Mouse (Mus musculus): ENCODE data around the gene S100a7a. TPM values are rescaled to one million over a fixed set of nuclear protein-coding genes. Genes with fewer than 3 reads are reported as not detected.

Gene S100a7a
- polyA plus RNA-seq, 1 experiment from 2014 or later = not detected

GRCm38 (mm10) chr3:90617586-90617985 lies 36.2 kb upstream of the S100a7a start:
- H3K4me3 ChIP-seq (ENCODE audit: low read depth, low read length) = no peak overlapping the region
- H3K9ac ChIP-seq (replicated peaks; ENCODE audit: low read length) = no peak overlapping the region
- H3K36me3 ChIP-seq (replicated peaks; ENCODE audit: control insufficient read depth, insufficient read depth, low read depth, low read length) = no peaks in the 10 kb centered on the region
- no peaks in the 10 kb centered on the region for H3K4me1 ChIP-seq (ENCODE audit: control insufficient read depth, insufficient read depth, low read length)
- DNase-seq (ENCODE audit: low spot score) (no peak), ATAC-seq (replicated peaks; ENCODE audit: insufficient number of reproducible peaks, low FRiP score, low TSS enrichment, low read depth) (no peak)
- H3K27ac ChIP-seq (replicated peaks; ENCODE audit: low read depth, low read length) = no peak overlapping the region
- no peak overlapping the region for H3K4me2 ChIP-seq (ENCODE audit: low read depth, low read length)
- H3K9me3 ChIP-seq (replicated peaks; ENCODE audit: control insufficient read depth, low read length) = no peaks in the 10 kb centered on the region
- 8% methylated on average over 1 of the region's 1 CpGs for WGBS
- no peaks in the 10 kb centered on the region for H3K27me3 ChIP-seq (ENCODE audit: control insufficient read depth, insufficient read depth, low read length)

DNA sequence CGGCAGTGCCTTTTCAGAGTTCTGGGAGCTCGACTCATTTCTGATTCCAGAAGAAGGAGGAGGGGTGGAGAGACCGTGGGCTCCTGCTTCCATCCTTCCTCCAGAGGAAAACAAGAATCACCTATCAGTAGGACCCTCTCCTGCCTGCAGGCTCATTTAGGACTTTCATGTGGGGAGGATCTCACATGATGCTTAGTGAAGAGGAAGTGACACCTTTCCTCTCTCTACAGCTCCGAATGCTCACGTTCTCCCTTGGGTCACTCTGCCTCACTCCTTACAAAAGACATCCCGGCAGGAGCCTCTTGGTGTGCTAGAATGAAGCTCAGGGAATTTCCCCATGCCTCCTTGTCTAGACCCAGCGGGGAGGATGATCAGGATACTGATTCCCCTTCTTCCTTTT lies 32.3 kb upstream of the S100a7a start:
- 53% methylated on average over 7 of the region's 7 CpGs for WGBS
- DNase-seq (ENCODE audit: low spot score) = no peak
- Histone ChIP-seq H3K4me3 (ENCODE audit: low read depth, low read length) (no peak overlapping the region), H3K27ac (replicated peaks; ENCODE audit: low read depth, low read length) (no peak overlapping the region), H3K36me3 (replicated peaks; ENCODE audit: control insufficient read depth, insufficient read depth, low read depth, low read length) (no peaks in the 10 kb centered on the region), H3K9me3 (replicated peaks; ENCODE audit: control insufficient read depth, low read length) (no peaks in the 10 kb centered on the region), H3K4me2 (ENCODE audit: low read depth, low read length) (no peak overlapping the region), H3K4me1 (ENCODE audit: control insufficient read depth, insufficient read depth, low read length) (no peaks in the 10 kb centered on the region), H3K27me3 (ENCODE audit: control insufficient read depth, insufficient read depth, low read length) (no peaks in the 10 kb centered on the region), H3K9ac (replicated peaks; ENCODE audit: low read length) (no peak overlapping the region)
- ATAC-seq (replicated peaks; ENCODE audit: insufficient number of reproducible peaks, low FRiP score, low TSS enrichment, low read depth) = no peak

DNA sequence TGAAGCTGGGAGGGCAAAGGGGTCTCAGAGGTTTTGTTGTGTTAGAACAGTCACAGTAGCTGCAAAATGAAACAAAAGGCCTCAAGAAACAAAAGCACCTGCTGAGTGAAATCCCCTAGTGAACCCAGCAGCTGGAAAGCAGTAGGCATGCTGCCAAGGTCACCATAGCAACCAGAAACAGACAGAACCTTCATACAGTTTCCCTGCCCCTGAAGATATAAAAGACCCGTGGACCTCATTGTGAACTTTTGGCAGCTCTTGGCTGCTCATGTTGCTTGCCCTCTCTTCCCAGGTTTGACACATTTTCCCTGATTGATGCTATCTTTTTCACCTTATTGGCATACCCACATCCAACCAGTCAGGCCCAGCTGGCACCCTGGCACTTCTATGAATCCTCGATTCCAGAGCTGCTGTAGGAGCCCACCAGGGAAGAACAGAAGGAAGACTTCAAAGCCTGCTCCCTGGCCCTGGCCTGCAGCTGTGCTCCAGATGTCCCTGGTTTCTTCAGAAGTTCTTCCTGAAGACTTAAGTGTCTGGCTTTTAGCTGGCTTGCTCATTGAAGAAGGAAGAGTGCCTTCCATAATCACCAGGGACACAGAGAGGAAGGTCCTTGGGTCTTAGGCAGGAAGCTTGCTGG lies 30.3 kb upstream of the S100a7a start:
- Histone ChIP-seq H3K4me2 (ENCODE audit: low read depth, low read length) (no peak overlapping the region), H3K27me3 (ENCODE audit: control insufficient read depth, insufficient read depth, low read length) (no peaks in the 10 kb centered on the region), H3K36me3 (replicated peaks; ENCODE audit: control insufficient read depth, insufficient read depth, low read depth, low read length) (no peaks in the 10 kb centered on the region), H3K9me3 (replicated peaks; ENCODE audit: control insufficient read depth, low read length) (no peaks in the 10 kb centered on the region), H3K4me1 (ENCODE audit: control insufficient read depth, insufficient read depth, low read length) (no peaks in the 10 kb centered on the region), H3K27ac (replicated peaks; ENCODE audit: low read depth, low read length) (no peak overlapping the region), H3K4me3 (ENCODE audit: low read depth, low read length) (no peak overlapping the region), H3K9ac (replicated peaks; ENCODE audit: low read length) (no peak overlapping the region)
- ATAC-seq (replicated peaks; ENCODE audit: insufficient number of reproducible peaks, low FRiP score, low TSS enrichment, low read depth) (0 out of 2 replicates have a peak, but pooled peaks have one; percentile 34), DNase-seq (ENCODE audit: low spot score) (peak; percentile 66)
- 22% methylated on average over 2 of the region's 2 CpGs for WGBS

GRCm38 (mm10) chr3:90625496-90625895 lies 28.3 kb upstream of the S100a7a start:
- 77% methylated on average over 5 of the region's 5 CpGs for WGBS
- Histone ChIP-seq H3K4me2 (ENCODE audit: low read depth, low read length) (no peak overlapping the region), H3K27ac (replicated peaks; ENCODE audit: low read depth, low read length) (no peak overlapping the region), H3K36me3 (replicated peaks; ENCODE audit: control insufficient read depth, insufficient read depth, low read depth, low read length) (no peaks in the 10 kb centered on the region), H3K9me3 (replicated peaks; ENCODE audit: control insufficient read depth, low read length) (no peaks in the 10 kb centered on the region), H3K4me3 (ENCODE audit: low read depth, low read length) (no peak overlapping the region), H3K4me1 (ENCODE audit: control insufficient read depth, insufficient read depth, low read length) (no peaks in the 10 kb centered on the region), H3K27me3 (ENCODE audit: control insufficient read depth, insufficient read depth, low read length) (no peaks in the 10 kb centered on the region), H3K9ac (replicated peaks; ENCODE audit: low read length) (no peak overlapping the region)
- no peak for DNase-seq (ENCODE audit: low spot score)
- ATAC-seq (replicated peaks; ENCODE audit: insufficient number of reproducible peaks, low FRiP score, low TSS enrichment, low read depth) = no peak

DNA sequence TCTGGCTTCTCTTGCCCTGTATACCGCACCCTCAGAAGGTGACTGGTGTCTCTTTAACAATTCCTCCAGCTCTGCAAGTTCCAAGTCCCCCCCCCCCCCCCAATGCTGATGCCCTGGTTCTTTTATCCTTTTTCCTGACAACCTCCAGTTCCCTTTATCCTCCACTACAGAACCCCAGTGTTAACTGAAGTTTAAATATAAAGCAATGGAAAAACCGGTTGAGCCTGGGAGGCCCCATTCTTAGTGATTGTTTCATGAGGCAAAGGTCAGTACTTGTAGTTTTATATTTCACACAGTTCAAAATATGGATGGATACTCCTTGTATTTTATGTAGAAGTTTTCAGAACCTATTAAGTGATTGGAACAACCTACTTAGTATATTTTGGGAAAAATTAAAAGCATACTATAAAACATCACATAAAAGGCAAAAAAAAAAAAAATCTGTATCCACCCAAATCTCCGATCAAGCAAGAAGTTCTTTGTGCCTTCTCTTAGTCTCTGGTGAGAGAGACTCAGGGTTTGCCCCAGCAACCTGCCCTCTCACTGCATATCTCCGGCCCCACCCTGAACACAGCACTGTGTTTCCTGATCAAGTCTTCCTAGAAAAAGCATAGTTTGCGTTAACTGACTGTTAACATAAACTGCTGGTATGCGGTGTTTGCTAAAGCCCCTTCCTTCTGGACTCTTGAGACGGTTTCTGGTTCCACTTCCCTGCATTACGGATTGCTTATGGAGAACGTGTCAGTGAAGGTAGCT lies 27.4 kb upstream of the S100a7a start:
- no peaks in the 10 kb centered on the region for H3K27me3 ChIP-seq (ENCODE audit: control insufficient read depth, insufficient read depth, low read length)
- no peak for DNase-seq (ENCODE audit: low spot score)
- 74% methylated on average over 9 of the region's 9 CpGs for WGBS
- H3K4me1 ChIP-seq (ENCODE audit: control insufficient read depth, insufficient read depth, low read length) = no peaks in the 10 kb centered on the region
- ATAC-seq (replicated peaks; ENCODE audit: insufficient number of reproducible peaks, low FRiP score, low TSS enrichment, low read depth) = no peak
- H3K4me3 ChIP-seq (ENCODE audit: low read depth, low read length) = no peak overlapping the region
- H3K4me2 ChIP-seq (ENCODE audit: low read depth, low read length) = no peak overlapping the region
- H3K27ac ChIP-seq (replicated peaks; ENCODE audit: low read depth, low read length) = no peak overlapping the region
- H3K36me3 ChIP-seq (replicated peaks; ENCODE audit: control insufficient read depth, insufficient read depth, low read depth, low read length) = no peaks in the 10 kb centered on the region
- H3K9me3 ChIP-seq (replicated peaks; ENCODE audit: control insufficient read depth, low read length) = no peaks in the 10 kb centered on the region
- no peak overlapping the region for H3K9ac ChIP-seq (replicated peaks; ENCODE audit: low read length)

DNA sequence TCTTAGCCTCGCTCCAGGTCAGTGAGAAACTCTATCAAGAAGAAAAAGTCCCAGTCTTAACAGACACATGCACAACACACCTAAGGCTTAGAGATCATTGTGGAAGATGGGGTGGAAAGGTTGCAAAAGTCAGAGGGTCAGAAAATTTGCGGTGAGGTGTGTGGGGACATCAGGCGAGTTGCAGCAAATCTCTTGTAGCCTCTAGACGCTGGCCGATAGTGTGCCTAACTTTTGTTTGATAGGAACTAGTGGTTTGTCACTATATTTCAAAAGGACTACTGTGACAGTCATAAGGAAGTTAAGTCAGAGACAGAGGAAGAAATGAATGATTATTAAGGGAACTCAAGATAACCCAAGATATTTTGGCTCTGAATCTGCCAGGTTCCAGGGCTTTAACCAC lies 26.5 kb upstream of the S100a7a start:
- DNase-seq (ENCODE audit: low spot score) = no peak
- 91% methylated on average over 5 of the region's 5 CpGs for WGBS
- no peak overlapping the region for H3K9ac ChIP-seq (replicated peaks; ENCODE audit: low read length)
- H3K4me3 ChIP-seq (ENCODE audit: low read depth, low read length) = no peak overlapping the region
- no peaks in the 10 kb centered on the region for H3K36me3 ChIP-seq (replicated peaks; ENCODE audit: control insufficient read depth, insufficient read depth, low read depth, low read length)
- H3K27me3 ChIP-seq (ENCODE audit: control insufficient read depth, insufficient read depth, low read length) = no peaks in the 10 kb centered on the region
- H3K9me3 ChIP-seq (replicated peaks; ENCODE audit: control insufficient read depth, low read length) = no peaks in the 10 kb centered on the region
- H3K4me2 ChIP-seq (ENCODE audit: low read depth, low read length) = no peak overlapping the region
- ATAC-seq (replicated peaks; ENCODE audit: insufficient number of reproducible peaks, low FRiP score, low TSS enrichment, low read depth) = no peak
- H3K27ac ChIP-seq (replicated peaks; ENCODE audit: low read depth, low read length) = no peak overlapping the region
- no peaks in the 10 kb centered on the region for H3K4me1 ChIP-seq (ENCODE audit: control insufficient read depth, insufficient read depth, low read length)

GRCm38 (mm10) chr3:90627807-90628206 lies 26.0 kb upstream of the S100a7a start:
- 61% methylated on average over 4 of the region's 4 CpGs for WGBS
- no peak overlapping the region for H3K9ac ChIP-seq (replicated peaks; ENCODE audit: low read length)
- H3K27me3 ChIP-seq (ENCODE audit: control insufficient read depth, insufficient read depth, low read length) = no peaks in the 10 kb centered on the region
- ATAC-seq (replicated peaks; ENCODE audit: insufficient number of reproducible peaks, low FRiP score, low TSS enrichment, low read depth) (no peak), DNase-seq (ENCODE audit: low spot score) (no peak)
- no peaks in the 10 kb centered on the region for H3K36me3 ChIP-seq (replicated peaks; ENCODE audit: control insufficient read depth, insufficient read depth, low read depth, low read length)
- no peak overlapping the region for H3K4me3 ChIP-seq (ENCODE audit: low read depth, low read length)
- no peak overlapping the region for H3K27ac ChIP-seq (replicated peaks; ENCODE audit: low read depth, low read length)
- no peaks in the 10 kb centered on the region for H3K9me3 ChIP-seq (replicated peaks; ENCODE audit: control insufficient read depth, low read length)
- no peak overlapping the region for H3K4me2 ChIP-seq (ENCODE audit: low read depth, low read length)
- no peaks in the 10 kb centered on the region for H3K4me1 ChIP-seq (ENCODE audit: control insufficient read depth, insufficient read depth, low read length)

GRCm38 (mm10) chr3:90629298-90629697 lies 24.5 kb upstream of the S100a7a start:
- H3K27me3 ChIP-seq (ENCODE audit: control insufficient read depth, insufficient read depth, low read length) = no peaks in the 10 kb centered on the region
- ATAC-seq (replicated peaks; ENCODE audit: insufficient number of reproducible peaks, low FRiP score, low TSS enrichment, low read depth) = no peak
- WGBS = 80% methylated on average over 2 of the region's 2 CpGs
- no peaks in the 10 kb centered on the region for H3K9me3 ChIP-seq (replicated peaks; ENCODE audit: control insufficient read depth, low read length)
- H3K27ac ChIP-seq (replicated peaks; ENCODE audit: low read depth, low read length) = no peak overlapping the region
- no peaks in the 10 kb centered on the region for H3K4me1 ChIP-seq (ENCODE audit: control insufficient read depth, insufficient read depth, low read length)
- DNase-seq (ENCODE audit: low spot score) = no peak
- H3K36me3 ChIP-seq (replicated peaks; ENCODE audit: control insufficient read depth, insufficient read depth, low read depth, low read length) = no peaks in the 10 kb centered on the region
- no peak overlapping the region for H3K9ac ChIP-seq (replicated peaks; ENCODE audit: low read length)
- H3K4me2 ChIP-seq (ENCODE audit: low read depth, low read length) = no peak overlapping the region
- no peak overlapping the region for H3K4me3 ChIP-seq (ENCODE audit: low read depth, low read length)

All from embryonic facial prominence, embryonic 11.5 days (tissue).